Mouse (Mus musculus) embryonic facial prominence, embryonic 15.5 days (tissue): ENCODE measurements around the gene Apoe. TPM values are rescaled to one million over a fixed set of nuclear protein-coding genes. Genes with fewer than 3 reads are reported as not detected.

Experiments used
- ATAC-seq: fragments of 200-750 bp; cut with Nextera tagmentation; 2 replicates; pipeline ENCODE4 v1.8.0; 2017; ENCODE audit warnings: low read depth, moderate TSS enrichment; ENCODE audit not compliant: insufficient number of reproducible peaks, low FRiP score, low TSS enrichment
- H3K27ac ChIP-seq: fragments of 300-500 bp; sonication (generic); replicated peaks from 2 replicates; pipeline ENCODE4 v1.5.1; 2015; ENCODE audit warnings: mild to moderate bottlenecking, inconsistent platforms
- H3K27me3 ChIP-seq: fragments of 300-500 bp; sonication (generic); 2 replicates; pipeline ENCODE4 v1.6.1; 2015; ENCODE audit warnings: inconsistent platforms
- H3K36me3 ChIP-seq: fragments of 300-500 bp; sonication (generic); 2 replicates; pipeline ENCODE4 v1.6.1; 2015; ENCODE audit warnings: mild to moderate bottlenecking, inconsistent platforms
- H3K4me1 ChIP-seq: fragments of 300-500 bp; sonication (generic); 2 replicates; pipeline ENCODE4 v1.6.1; 2015; ENCODE audit warnings: inconsistent platforms
- H3K4me2 ChIP-seq: fragments of 300-500 bp; sonication (generic); replicated peaks from 2 replicates; pipeline ENCODE4 v1.6.1; 2015; ENCODE audit warnings: mild to moderate bottlenecking, inconsistent platforms
- H3K4me3 ChIP-seq: fragments of 300-500 bp; sonication (generic); replicated peaks from 2 replicates; pipeline ENCODE4 v1.5.1; 2015; ENCODE audit warnings: mild to moderate bottlenecking, inconsistent platforms
- H3K9ac ChIP-seq: fragments of 300-500 bp; sonication (generic); 2 replicates; pipeline ENCODE4 v1.6.1; 2015; ENCODE audit warnings: inconsistent platforms
- H3K9me3 ChIP-seq: fragments of 300-500 bp; sonication (generic); replicated peaks from 2 replicates; pipeline ENCODE4 v1.6.1; 2016; ENCODE audit warnings: inconsistent platforms
- WGBS: fragments of 180-500 bp; shearing (Covaris S2); methylation state at CpG from one replicate; pipeline ENCODE4 v1.1.7; 2015; 5-methylcytosine and 5-hydroxymethylcytosine counted together
- polyA plus RNA-seq: library from polyadenylated mRNA; unstranded; fragments of >200 nt; fragmentation: Nextera tagmentation; extraction: Ambion mirVana; gene quantifications from 2 replicates; pipeline ENCODE4 v1.2.1, GENCODE M21; 2015

The Apoe gene
- polyA plus RNA-seq, 1 experiment from 2014 or later: 442 TPM

DNA sequence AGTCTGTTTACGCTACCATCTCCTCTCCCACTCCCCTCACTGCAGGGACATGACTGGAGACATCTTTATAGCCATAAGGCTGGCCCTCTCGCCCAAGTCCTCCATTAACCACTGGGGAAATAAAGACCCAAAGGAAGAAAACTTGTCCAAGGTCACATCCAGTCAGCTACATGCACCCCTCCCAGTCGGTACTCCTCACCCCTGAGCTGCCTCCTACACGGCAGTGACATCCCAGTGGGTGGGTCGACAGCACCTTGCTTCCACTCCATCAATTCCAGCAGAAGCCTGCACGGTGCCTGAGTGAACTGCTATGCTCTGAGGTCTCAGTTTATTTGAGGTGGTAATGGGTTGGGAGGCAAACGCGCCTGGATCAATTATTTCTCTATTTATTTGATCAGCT lies 35.0 kb downstream of the Apoe start:
- peaks cover 13% of the 10 kb centered on the region for H3K36me3 ChIP-seq
- no peaks in the 10 kb centered on the region for H3K9me3 ChIP-seq
- H3K27me3 ChIP-seq: no peaks in the 10 kb centered on the region
- WGBS: 14% methylated on average over 8 of the region's 8 CpGs
- H3K4me1 ChIP-seq: peaks cover 16% of the 10 kb centered on the region
- ATAC-seq: no peak
- H3K4me3 ChIP-seq: peak overlapping the region; percentile 99
- H3K9ac ChIP-seq: peak overlapping the region; percentile 97
- no peak overlapping the region for H3K27ac ChIP-seq
- H3K4me2 ChIP-seq: peak overlapping the region; percentile 67

DNA sequence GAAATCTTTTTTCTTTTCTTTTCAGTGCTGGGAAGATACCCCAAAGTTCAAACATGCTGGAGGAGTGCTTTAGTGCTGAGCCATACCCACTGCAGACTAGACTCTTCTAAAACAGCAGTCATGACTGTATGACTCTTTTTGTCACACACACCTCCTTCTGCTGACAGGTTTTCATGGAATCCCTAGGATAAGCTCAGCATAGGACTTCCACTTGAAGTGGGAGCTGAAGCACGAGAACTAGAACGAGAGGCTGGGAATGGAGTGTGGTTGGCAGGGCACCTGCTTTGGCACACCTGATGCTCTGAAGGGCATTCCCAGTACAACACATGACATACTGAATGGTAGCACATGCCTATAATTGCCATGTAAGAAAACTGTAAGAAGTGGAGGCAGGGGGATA lies 46.4 kb downstream of the Apoe start:
- WGBS: 95% methylated on average over 2 of the region's 2 CpGs
- ATAC-seq: no peak
- H3K9me3 ChIP-seq: no peaks in the 10 kb centered on the region
- no peak overlapping the region for H3K9ac ChIP-seq
- H3K27ac ChIP-seq: no peak overlapping the region
- no peaks in the 10 kb centered on the region for H3K27me3 ChIP-seq
- no peak overlapping the region for H3K4me2 ChIP-seq
- peaks cover 70% of the 10 kb centered on the region for H3K36me3 ChIP-seq
- H3K4me1 ChIP-seq: no peaks in the 10 kb centered on the region
- H3K4me3 ChIP-seq: no peak overlapping the region

DNA sequence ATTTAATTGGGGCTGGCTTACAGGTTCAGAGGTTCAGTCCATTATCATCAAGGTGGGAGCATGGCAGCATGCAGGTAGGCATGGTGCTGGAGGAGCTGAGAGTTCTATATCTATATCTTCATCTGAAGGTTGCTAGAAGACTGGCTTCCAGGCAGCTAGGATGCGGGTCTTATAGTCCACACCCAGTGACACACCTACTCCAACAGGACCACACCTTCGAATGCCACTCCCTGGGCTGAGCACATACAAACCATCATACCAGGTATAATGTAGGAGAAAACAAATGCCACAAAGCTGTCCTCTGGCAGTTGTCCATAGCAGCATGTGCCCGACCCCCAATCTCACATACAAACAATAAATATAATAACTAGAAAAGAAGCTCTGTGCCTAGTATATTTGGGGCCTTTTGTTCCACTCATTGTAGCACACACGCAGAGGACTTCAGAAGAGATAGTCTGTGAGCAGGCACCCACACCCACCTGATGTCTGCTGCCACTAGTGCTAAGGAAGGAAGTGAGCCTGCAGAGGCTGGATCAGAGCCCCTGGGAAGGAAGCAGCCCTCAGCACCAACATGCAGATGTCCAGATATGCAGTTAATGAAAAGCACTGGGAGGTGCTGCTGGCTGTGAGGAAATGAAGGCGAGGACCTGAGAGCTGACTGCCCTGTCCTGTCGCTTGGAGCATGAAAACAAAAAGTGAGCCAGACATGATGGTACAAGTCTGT lies 47.8 kb downstream of the Apoe start:
- Histone ChIP-seq H3K36me3 (peaks cover 78% of the 10 kb centered on the region), H3K27me3 (no peaks in the 10 kb centered on the region), H3K4me3 (no peak overlapping the region), H3K9me3 (no peaks in the 10 kb centered on the region), H3K27ac (no peak overlapping the region), H3K4me1 (no peaks in the 10 kb centered on the region), H3K4me2 (no peak overlapping the region), H3K9ac (no peak overlapping the region)
- ATAC-seq: no peak
- 87% methylated on average over 6 of the region's 6 CpGs for WGBS

Other genes with a start within 250 kb of the Apoe start
- 11.8 and 14.4 TPM in 2 replicates for gene Mark4, start 240.4 kb downstream of the Apoe start, polyA plus RNA-seq
- 1.2 and 1.4 TPM in 2 replicates for gene Exoc3l2, start 235.9 kb downstream of the Apoe start, polyA plus RNA-seq
- 2.4 and 2.8 TPM in 2 replicates for gene Bloc1s3, start 190.8 kb downstream of the Apoe start, polyA plus RNA-seq
- gene Trappc6a, start 190.8 kb downstream of the Apoe start, polyA plus RNA-seq: 89.5 and 101 TPM in 2 replicates
- 3.1 and 3.3 TPM in 2 replicates for gene Nkpd1, start 181.3 kb downstream of the Apoe start, polyA plus RNA-seq
- gene Ppp1r37, start 136.1 kb downstream of the Apoe start, polyA plus RNA-seq: 31.4 and 36.0 TPM in 2 replicates
- 1.5 and 2.2 TPM in 2 replicates for gene Zfp296, start 121.9 kb downstream of the Apoe start, polyA plus RNA-seq
- gene Gemin7, start 121.6 kb downstream of the Apoe start, polyA plus RNA-seq: 149 and 162 TPM in 2 replicates
- gene Clasrp, start 94.7 kb downstream of the Apoe start, polyA plus RNA-seq: 58.3 and 66.1 TPM in 2 replicates
- 14.0 and 15.8 TPM in 2 replicates for gene Relb, start 69.8 kb downstream of the Apoe start, polyA plus RNA-seq
- gene Clptm1, start 34.2 kb downstream of the Apoe start, polyA plus RNA-seq: 78.0 and 89.1 TPM in 2 replicates
- gene Apoc2, start 21.2 kb downstream of the Apoe start, polyA plus RNA-seq: 0.67 and 1.3 TPM in 2 replicates
- not detected in 2 replicates for gene Gm44805, start 17.8 kb downstream of the Apoe start, polyA plus RNA-seq
- gene Apoc4, start 17.7 kb downstream of the Apoe start, polyA plus RNA-seq: 0.16 TPM in 1 of 2 replicates, not detected in the other
- 38.9 and 45.8 TPM in 2 replicates for gene Apoc1, start 6.5 kb downstream of the Apoe start, polyA plus RNA-seq
- gene Tomm40, start 16.2 kb upstream of the Apoe start, polyA plus RNA-seq: 146 and 148 TPM in 2 replicates
- gene Nectin2, start 51.3 kb upstream of the Apoe start, polyA plus RNA-seq: 79.6 and 86.6 TPM in 2 replicates
- 158 and 163 TPM in 2 replicates for gene Bcam, start 71.8 kb upstream of the Apoe start, polyA plus RNA-seq
- 13.2 and 17.2 TPM in 2 replicates for gene Cblc, start 97.6 kb upstream of the Apoe start, polyA plus RNA-seq
- gene Bcl3, start 123.6 kb upstream of the Apoe start, polyA plus RNA-seq: 4.7 and 6.9 TPM in 2 replicates
- gene Gm19345, start 152.8 kb upstream of the Apoe start, polyA plus RNA-seq: 0.59 TPM in 1 of 2 replicates, not detected in the other
- gene Ceacam16, start 162.1 kb upstream of the Apoe start, polyA plus RNA-seq: not detected in 2 replicates
- gene Ceacam19, start 188.8 kb upstream of the Apoe start, polyA plus RNA-seq: 4.1 and 5.5 TPM in 2 replicates
- 13.2 and 14.1 TPM in 2 replicates for gene Pvr, start 222.0 kb upstream of the Apoe start, polyA plus RNA-seq